Mouse (Mus musculus) small intestine, adult 2 months (tissue): ENCODE results near the gene Timm13.

Experiments used
- CTCF ChIP-seq: fragments of 200-500 bp; IDR thresholded peaks from 2 replicates; pipeline ENCODE4 v1.5.1; 2012; ENCODE audit warnings: low read depth, mild to moderate bottlenecking, control low read depth, inconsistent platforms, low read length, moderate library complexity, mixed read lengths; ENCODE audit not compliant: insufficient replicate concordance, insufficient read length; ENCODE audit errors: extremely low read depth
- POLR2A ChIP-seq: fragments of 200-500 bp; IDR thresholded peaks from 2 replicates; pipeline ENCODE4 v1.6.1; 2012; ENCODE audit warnings: low read depth, mild to moderate bottlenecking, control low read depth, inconsistent platforms, low read length, moderate library complexity

- TF ChIP-seq POLR2A (no peak), CTCF (no peak)
Observed at GRCm38 (mm10) chr10:80935698-80936097, 34.9 kb upstream of the Timm13 start.
